Mouse (Mus musculus) bone marrow, adult 2 months (tissue): ENCODE measurements around the gene Zar1.

ENCODE experiments used
- CTCF ChIP-seq: fragments of 200-500 bp; IDR thresholded peaks from 2 replicates; pipeline ENCODE4 v1.5.1; 2011; ENCODE audit warnings: low read length, control low read depth; ENCODE audit not compliant: control insufficient read depth, insufficient read depth
- POLR2A ChIP-seq: fragments of 200-500 bp; IDR thresholded peaks from 2 replicates; pipeline ENCODE4 v1.6.1; 2011; ENCODE audit warnings: low read depth, mild to moderate bottlenecking, control low read depth, low read length, borderline replicate concordance; ENCODE audit not compliant: control insufficient read depth

GRCm38 (mm10) chr5:72587192-72587681, 6.2 kb upstream of the Zar1 start, which contains the start of gene Gm5868:
- no peak for TF ChIP-seq POLR2A
- TF ChIP-seq CTCF = no peak
